Mouse (Mus musculus): Measurements from ENCODE around the gene Zfp36l1. TPM values are rescaled to one million over a fixed set of nuclear protein-coding genes. Genes with fewer than 3 reads are reported as not detected.

Gene Zfp36l1
- 78.6 and 117 TPM in 2 replicates for polyA plus RNA-seq (2012; rRNA removed; ENCODE audit: low replicate concordance)

DNA sequence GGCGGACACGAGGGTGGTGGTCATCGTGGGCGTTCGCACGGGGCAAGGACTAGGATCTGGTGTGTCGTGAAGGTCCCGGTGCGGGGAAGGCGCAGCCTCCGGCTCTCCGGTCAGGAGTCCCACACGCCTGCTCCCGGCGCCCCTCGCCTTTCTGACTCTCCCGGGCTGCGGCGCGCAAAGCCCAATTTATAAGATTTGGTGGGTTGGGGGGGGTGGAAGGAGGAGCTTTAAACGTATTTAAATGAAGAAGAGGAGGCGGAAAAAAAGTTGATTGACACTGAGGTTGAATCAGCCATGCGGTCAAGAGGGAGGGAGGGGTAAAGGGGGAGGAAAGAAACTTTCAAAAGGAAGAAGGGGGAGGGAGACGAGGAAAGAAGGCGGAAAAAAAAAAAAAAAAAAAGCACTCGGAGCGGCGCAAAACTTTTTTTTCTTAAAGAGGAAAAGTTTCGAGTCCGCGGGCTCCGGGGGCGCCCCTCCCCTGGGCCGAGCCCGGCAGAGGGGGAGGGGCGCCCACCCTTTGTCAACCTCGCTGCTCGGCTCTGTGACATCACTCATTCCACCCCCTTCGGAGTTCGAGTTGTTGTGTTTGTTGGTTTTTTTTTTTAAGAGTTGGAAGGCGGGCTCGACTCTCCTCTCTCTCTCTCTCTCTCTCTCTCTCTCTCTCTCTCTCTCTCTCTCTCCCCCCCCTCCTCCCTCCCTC is at the start of gene Zfp36l1:
Gene Zfp36l1, minus strand, starts transcription at position 162 of the 700 bp plus-strand sequence.

Other genes starting within 250 kb of the Zfp36l1 start
- 34.9 and 46.2 TPM in 2 replicates for gene Actn1, start 147.4 kb upstream of the Zfp36l1 start, polyA plus RNA-seq (2012; rRNA removed; ENCODE audit: low replicate concordance)